ENCODE assay signal across 12 mouse cellular contexts in genomic region chr17:47230715-47231114, GRCm38 (mm10).
DNase-seq lines count a peak whose midpoint lies in the region; ATAC-seq and TF ChIP-seq lines count a peak whose summit lies in the region.
"Had no signal": no experiment of that assay in that cellular context is flagged by ENCODE, and none has a peak within 500 bp of the region (broad histone marks: within the 10 kb centered on the region; RNA-seq: fewer than 3 reads in every experiment).

No protein-coding gene starts in this region.

- no peak overlapping the region for H3K9ac ChIP-seq in liver, adult 2 months (ENCODE audit: low read depth, low read length)
- no peak overlapping the region for H3K9ac ChIP-seq in liver, embryonic 12.5 days
- no peak overlapping the region for H3K9ac ChIP-seq in CH12.LX (ENCODE audit: insufficient read depth, low read depth)
- H3K9ac ChIP-seq: forebrain, embryonic 15.5 days had no signal

- no peak overlapping the region for H3K27ac ChIP-seq in gastrocnemius, adult 2 months
- no peak overlapping the region for H3K27ac ChIP-seq in liver, adult 2 months (replicated peaks; ENCODE audit: insufficient read depth, low read depth, low read length)
- no peak overlapping the region for H3K27ac ChIP-seq in liver, embryonic 12.5 days
- no peak overlapping the region for H3K27ac ChIP-seq in CH12.LX (ENCODE audit: insufficient read depth, low read depth)
- no peak overlapping the region for H3K27ac ChIP-seq in forebrain, embryonic 10.5 days
- H3K27ac ChIP-seq: embryonic facial prominence, embryonic 10.5 days; forebrain, embryonic 15.5 days; limb, embryonic 10.5 days had no signal

- H3K4me2 ChIP-seq in liver, embryonic 12.5 days, result no peak overlapping the region
- H3K4me2 ChIP-seq in CH12.LX (ENCODE audit: insufficient read depth, low read depth, poor library complexity, severe bottlenecking), result no peak overlapping the region
- H3K4me2 ChIP-seq: forebrain, embryonic 15.5 days had no signal

- intact Hi-C loops in gastrocnemius, adult 2 months (cut with DNase I), result no loop called here

- in situ Hi-C loops in CH12.LX (cut with MboI; ENCODE audit: low pct_ligation_motif_present, low pct_unique_long_range_greater_than_20kb, low sequenced_read_pairs), result no loop called here

- H3K36me3 ChIP-seq in liver, adult 2 months (ENCODE audit: control insufficient read depth, insufficient read depth, low read length), result no peaks in the 10 kb centered on the region
- H3K36me3 ChIP-seq in liver, embryonic 12.5 days, result peaks cover 19% of the 10 kb centered on the region
- H3K36me3 ChIP-seq in CH12.LX (replicated peaks in 1 of 2; ENCODE audit: control insufficient read depth in 1 of 2, insufficient read depth in 1 of 2, low read length in 1 of 2), result peaks cover 0 to 27% of the 10 kb centered on the region in 2 experiments
- H3K36me3 ChIP-seq in forebrain, embryonic 10.5 days (replicated peaks), result peaks cover 69% of the 10 kb centered on the region

- dilution Hi-C loops in CH12.LX (cut with MboI; ENCODE audit: extremely low pct_ligation_motif_present, extremely low pct_unique_long_range_greater_than_20kb, low sequenced_read_pairs), result no loop called here

- WGBS in liver, adult 2 months, result 97% methylated on average over 10 of the region's 10 CpGs
- 84% methylated on average over 10 of the region's 10 CpGs for WGBS in liver, embryonic 12.5 days (ENCODE audit: insufficient replicate concordance)
- 93% methylated on average over 10 of the region's 10 CpGs for WGBS in forebrain, embryonic 10.5 days

- DNase-seq in gastrocnemius, adult 2 months, result no peak
- DNase-seq in gastrocnemius, adult 18-20 months (ENCODE audit: low spot score), result no peak
- DNase-seq in liver, adult 2 months (ENCODE audit: extremely low read depth, low read depth, low spot score), result no peak
- DNase-seq in CH12.LX (ENCODE audit: extremely low read depth), result peak; percentile 24
- DNase-seq in c-Kit-positive CD71-positive TER-119-positive erythroid progenitor cells, embryonic 14.5 days (ENCODE audit: low spot score), result peak; percentile 14
- DNase-seq in forebrain, embryonic 10.5 days (ENCODE audit: extremely low spot score, low spot score), result no peak
- DNase-seq in natural killer cell, adult 2 months (ENCODE audit: low spot score in 2 of 2), result no peak
- DNase-seq: right cerebral cortex, postnatal 14 days had no signal

- TF ChIP-seq RAD21 in CH12.LX (IDR thresholded peaks at IDR 0.05; ENCODE audit: low read depth, low read length), result peak; percentile 11

- no peak for ATAC-seq in liver, embryonic 12.5 days
- ATAC-seq: forebrain, embryonic 15.5 days had no signal

- no peaks in the 10 kb centered on the region for H3K9me3 ChIP-seq in liver, embryonic 12.5 days (replicated peaks)
- peaks cover 5% of the 10 kb centered on the region for H3K9me3 ChIP-seq in CH12.LX (replicated peaks; ENCODE audit: low read length)
- peaks cover 18% of the 10 kb centered on the region; the same call in 1 of the 2 replicates for H3K9me3 ChIP-seq in forebrain, embryonic 10.5 days
- H3K9me3 ChIP-seq: forebrain, embryonic 15.5 days; limb, embryonic 10.5 days had no signal

- no peaks in the 10 kb centered on the region for H3K4me1 ChIP-seq in liver, adult 2 months (ENCODE audit: control insufficient read depth, insufficient read depth, low read length)
- H3K4me1 ChIP-seq in liver, embryonic 12.5 days, result peaks cover 6% of the 10 kb centered on the region
- H3K4me1 ChIP-seq in CH12.LX (ENCODE audit: control insufficient read depth in 1 of 2, insufficient read depth in 2 of 2), result peaks cover 0 to 22% of the 10 kb centered on the region in 2 experiments; a peak in 2 of 4 replicates
- H3K4me1 ChIP-seq in forebrain, embryonic 10.5 days, result peaks cover 4% of the 10 kb centered on the region; the same call in 1 of the 2 replicates
- H3K4me1 ChIP-seq: forebrain, embryonic 15.5 days had no signal

- no peaks in the 10 kb centered on the region for H3K27me3 ChIP-seq in liver, adult 2 months (ENCODE audit: control insufficient read depth, insufficient read depth, low read length)
- H3K27me3 ChIP-seq in liver, embryonic 12.5 days (replicated peaks), result no peaks in the 10 kb centered on the region
- no peaks in the 10 kb centered on the region for H3K27me3 ChIP-seq in CH12.LX (replicated peaks)
- no peaks in the 10 kb centered on the region for H3K27me3 ChIP-seq in forebrain, embryonic 10.5 days (ENCODE audit: poor library complexity, severe bottlenecking)
- H3K27me3 ChIP-seq: forebrain, embryonic 15.5 days had no signal

- H3K4me3 ChIP-seq in gastrocnemius, adult 2 months, result no peak overlapping the region
- H3K4me3 ChIP-seq in liver, adult 2 months (ENCODE audit: insufficient read depth, low read depth, low read length), result no peak overlapping the region
- no peak overlapping the region for H3K4me3 ChIP-seq in liver, embryonic 12.5 days
- H3K4me3 ChIP-seq in CH12.LX (replicated peaks in 1 of 3; ENCODE audit: low read depth in 2 of 3, low read length in 2 of 3, poor library complexity in 1 of 3), result no peak overlapping the region
- H3K4me3 ChIP-seq in forebrain, embryonic 10.5 days, result no peak overlapping the region
- H3K4me3 ChIP-seq: embryonic facial prominence, embryonic 10.5 days; forebrain, embryonic 15.5 days; limb, embryonic 10.5 days had no signal

- TF ChIP-seq POLR2A in liver, adult 2 months (IDR thresholded peaks at IDR 0.05; ENCODE audit: extremely low read depth, insufficient read depth, low read length), result no peak
- no peak for TF ChIP-seq POLR2A in CH12.LX (IDR thresholded peaks at IDR 0.05; ENCODE audit: low read depth, low read length)

- no peaks in the 10 kb centered on the region for H3K79me2 ChIP-seq in liver, adult 2 months (ENCODE audit: control insufficient read depth, insufficient read depth, low read length)
- no peaks in the 10 kb centered on the region for H3K79me2 ChIP-seq in CH12.LX (replicated peaks; ENCODE audit: control insufficient read depth, extremely low read depth, insufficient read depth, poor library complexity, severe bottlenecking)

- peak; percentile 35 for TF ChIP-seq CTCF in gastrocnemius, adult 2 months (IDR thresholded peaks at IDR 0.05)
- TF ChIP-seq CTCF in liver, adult 2 months (IDR thresholded peaks at IDR 0.05; ENCODE audit: low read depth, low read length), result peak; percentile 40
- peak; percentile 33 to 43; a peak in 3 of 4 replicates for TF ChIP-seq CTCF in CH12.LX (conservative IDR thresholded peaks at IDR 0.05 in 1 of 2, IDR thresholded peaks at IDR 0.05 in 1 of 2; ENCODE audit: low read depth in 2 of 2, low read length in 2 of 2)

- TF ChIP-seq EP300 in CH12.LX (IDR thresholded peaks at IDR 0.05; ENCODE audit: low read length), result no peak

TF ChIP-seq in CH12.LX, 34 proteins besides CTCF, POLR2A, EP300 and RAD21:
- peak; percentile 21; the same call in 1 of the 2 replicates for TF ChIP-seq SMC3 (IDR thresholded peaks at IDR 0.05; ENCODE audit: low read depth, low read length)
- no peak for TF ChIP-seq USF1 (IDR thresholded peaks at IDR 0.05; ENCODE audit: low read depth, low read length)

Comparison
In these comparisons a context has a peak if more than half of its experiments do, and no peak if none do; other contexts are left out.
1. DNase-seq: peak in CH12.LX (single experiment) and c-Kit-positive CD71-positive TER-119-positive erythroid progenitor cells, embryonic 14.5 days (single experiment); none in gastrocnemius, adult 2 months (single experiment), gastrocnemius, adult 18-20 months (single experiment), liver, adult 2 months (single experiment), forebrain, embryonic 10.5 days (single experiment) and natural killer cell, adult 2 months (0 of 2).
2. Peak in every context shown above with its lines, with median percentiles within 50 percentile points of each other: CTCF ChIP-seq.